Mouse (Mus musculus) left cerebral cortex, adult 18-20 months (tissue): Measurements from ENCODE around the gene Lyl1. TPM values are rescaled to one million over a fixed set of nuclear protein-coding genes. Genes with fewer than 3 reads are reported as not detected.

Experiments used
- DNase-seq, 2 experiments: peaks; one replicate each; pipeline ENCODE4 v3.0.0; 2021 to 2022; ENCODE audit warnings: low spot score in 2 of 2, mixed read lengths in 1 of 2
- total RNA-seq, 2 experiments: library from RNA; stranded (reverse); gene quantifications; 2 replicates each; pipeline ENCODE4 v1.2.3; 2021

Gene Lyl1
- total RNA-seq, 2 experiments from 2014 or later, result 2.6 TPM

GRCm38 (mm10) chr8:84740895-84741843 lies 39.9 kb downstream of the Lyl1 start:
- no peak for DNase-seq

- no peak for DNase-seq
Observed at GRCm38 (mm10) chr8:84742171-84743053, 41.2 kb downstream of the Lyl1 start.

- DNase-seq, result no peak
Observed at GRCm38 (mm10) chr8:84743054-84743415, 41.8 kb downstream of the Lyl1 start.

- no peak for DNase-seq
Observed at GRCm38 (mm10) chr8:84743517-84744420, 42.5 kb downstream of the Lyl1 start.

GRCm38 (mm10) chr8:84745032-84745925 lies 44.0 kb downstream of the Lyl1 start:
- DNase-seq, result no peak

GRCm38 (mm10) chr8:84749519-84749918 lies 48.3 kb downstream of the Lyl1 start:
- no peak for DNase-seq

GRCm38 (mm10) chr8:84752734-84753582 lies 51.7 kb downstream of the Lyl1 start:
- no peak for DNase-seq

Other genes with a start within 250 kb of the Lyl1 start
- gene Ier2, start 38.6 kb upstream of the Lyl1 start, total RNA-seq, result 10 to 100 TPM; 15.5 to 19.9 TPM
- gene Trmt1, start 15.2 kb upstream of the Lyl1 start, total RNA-seq, result 100 to 1,000 TPM in 1 of 2 experiments, 10 to 100 TPM in 1; 99.1 to 101 TPM
- gene Nacc1, start 13.6 kb upstream of the Lyl1 start, total RNA-seq, result 10 to 100 TPM; 93.7 to 99.0 TPM
- gene G430095P16Rik, start 21.6 kb downstream of the Lyl1 start, total RNA-seq, result not detected
- gene Nfix, start 98.9 kb downstream of the Lyl1 start, total RNA-seq, result 100 to 1,000 TPM; 291 to 300 TPM
- 10 to 100 TPM; 10.2 to 10.8 TPM for gene Dand5, start 121.4 kb downstream of the Lyl1 start, total RNA-seq
- 10 to 100 TPM; 26.6 to 28.5 TPM for gene Gadd45gip1, start 130.1 kb downstream of the Lyl1 start, total RNA-seq
- 10 to 100 TPM; 78.9 to 79.8 TPM for gene Rad23a, start 139.2 kb downstream of the Lyl1 start, total RNA-seq
- gene Calr, start 145.5 kb downstream of the Lyl1 start, total RNA-seq, result 100 to 1,000 TPM; 456 to 475 TPM
- 10 to 100 TPM; 45.8 to 48.2 TPM for gene Farsa, start 155.5 kb downstream of the Lyl1 start, total RNA-seq
- gene Syce2, start 170.7 kb downstream of the Lyl1 start, total RNA-seq, result 1 to 10 TPM; 6.7 to 8.4 TPM
- 10 to 100 TPM; 34.8 to 39.1 TPM for gene Gcdh, start 192.5 kb downstream of the Lyl1 start, total RNA-seq
- gene Klf1, start 200.5 kb downstream of the Lyl1 start, total RNA-seq, result under 1 TPM in 1 of 2 experiments, not detected in 1; 0.28 TPM
- 1 to 10 TPM; 3.2 to 3.7 TPM for gene Dnase2a, start 207.1 kb downstream of the Lyl1 start, total RNA-seq
- gene Mast1, start 235.9 kb downstream of the Lyl1 start, total RNA-seq, result 10 to 100 TPM; 75.6 to 83.6 TPM
- 1 to 10 TPM in 1 of 2 experiments, under 1 TPM in 1; 0.91 to 1.3 TPM for gene Rtbdn, start 245.5 kb downstream of the Lyl1 start, total RNA-seq